Mouse (Mus musculus) telencephalon, adult 2 months (tissue): ENCODE results near the gene Ap1m1.

Experiments used
- DNase-seq: peaks from one replicate; pipeline ENCODE4 v3.0.0-alpha.2; 2011; ENCODE audit warnings: low read depth, low spot score

The Ap1m1 gene

DNA sequence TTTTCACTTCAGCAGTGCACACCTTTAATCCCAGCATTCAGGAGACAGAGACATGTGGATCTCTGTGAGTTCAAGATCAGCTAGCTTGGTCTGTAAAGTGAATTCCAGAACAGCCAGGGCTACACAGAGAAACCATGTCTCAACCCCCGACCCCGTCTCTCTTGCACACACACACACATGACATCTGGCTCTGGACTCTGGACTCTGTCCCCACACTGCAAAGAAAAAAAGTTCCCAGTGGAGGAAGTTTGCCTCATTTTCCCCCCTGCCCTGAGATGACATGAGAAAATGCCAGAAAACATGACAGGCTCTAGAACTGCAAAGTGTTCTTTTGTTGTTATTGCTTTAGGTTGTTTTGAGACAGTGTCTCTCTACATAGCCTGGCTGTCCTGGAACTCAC lies 20.0 kb downstream of the Ap1m1 start:
- no peak for DNase-seq

DNA sequence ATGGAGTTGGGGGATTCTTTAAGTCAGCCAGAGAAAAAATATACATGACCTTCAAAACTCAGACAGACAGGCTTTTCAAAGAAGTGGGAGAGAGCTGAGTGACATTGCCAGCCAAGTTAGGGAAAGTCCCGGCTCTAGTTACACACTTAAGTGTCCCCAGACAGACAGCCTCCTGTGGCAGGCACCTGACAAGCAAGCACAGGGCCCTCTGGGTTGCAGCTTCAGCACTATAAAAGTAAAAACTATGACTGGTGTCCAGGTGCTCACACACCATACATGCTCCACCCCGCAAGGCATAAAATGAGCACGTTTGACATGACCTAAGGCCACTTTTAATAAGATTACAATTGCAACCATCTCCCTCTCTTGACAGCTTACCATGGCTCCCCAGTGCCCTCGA lies 20.8 kb downstream of the Ap1m1 start:
- DNase-seq = no peak

DNA sequence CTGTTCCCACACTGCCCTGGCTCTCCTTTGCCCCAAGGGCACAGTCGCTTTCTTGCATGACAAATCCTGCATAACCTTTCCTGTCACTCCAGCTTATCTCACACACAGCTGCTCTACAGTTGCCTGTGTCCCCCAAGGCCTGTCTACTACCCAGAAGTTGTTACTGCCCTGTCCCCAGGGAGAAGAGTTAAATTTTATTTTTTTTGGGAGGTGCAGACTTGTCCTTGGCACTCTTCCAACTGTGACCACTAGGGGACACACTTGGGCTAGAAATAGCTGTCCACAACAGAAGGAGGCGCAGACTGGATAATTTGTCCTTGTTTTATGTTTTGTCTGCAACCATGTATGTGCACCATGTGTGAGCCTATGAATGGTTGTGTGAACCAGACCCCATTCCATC lies 21.2 kb downstream of the Ap1m1 start:
- peak; percentile 21 for DNase-seq

DNA sequence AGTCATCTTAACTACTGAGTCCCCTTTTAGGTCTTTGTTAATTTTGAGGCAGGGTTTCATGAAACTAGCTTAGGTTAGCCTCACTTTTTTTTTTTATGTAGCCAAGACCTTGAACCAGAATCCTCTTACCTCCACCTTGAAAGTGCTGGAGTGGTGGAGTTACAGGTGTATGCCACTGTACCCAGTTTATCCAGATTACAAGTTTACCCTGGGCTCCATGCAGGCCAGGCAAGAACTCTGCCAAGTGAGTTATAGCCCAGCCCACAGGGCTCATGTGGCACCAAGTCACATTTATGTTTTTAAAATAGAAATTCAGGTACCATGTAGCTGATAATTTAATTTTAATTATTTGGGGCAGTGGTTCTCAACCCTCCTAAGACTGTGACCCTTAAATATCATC lies 21.6 kb downstream of the Ap1m1 start:
- DNase-seq = no peak

DNA sequence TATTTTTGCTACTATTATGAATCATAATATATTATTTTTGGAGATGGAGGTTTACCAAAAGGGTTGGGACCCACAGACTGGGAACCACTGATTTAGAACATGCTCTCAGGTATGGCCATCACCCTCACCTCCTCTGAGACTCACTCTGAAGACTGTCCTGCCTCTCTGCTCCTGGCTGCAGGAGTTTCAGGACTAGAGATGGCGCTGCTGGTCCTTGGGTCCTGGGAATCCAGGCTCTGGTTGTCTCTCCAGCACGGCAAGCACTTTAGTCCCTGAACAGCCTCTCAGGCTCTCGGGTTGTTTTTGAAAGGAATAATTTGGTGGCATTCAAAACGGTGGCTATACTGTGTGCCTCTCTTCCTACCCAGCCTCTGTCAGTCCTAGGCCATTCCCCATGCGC lies 22.1 kb downstream of the Ap1m1 start:
- no peak for DNase-seq

DNA sequence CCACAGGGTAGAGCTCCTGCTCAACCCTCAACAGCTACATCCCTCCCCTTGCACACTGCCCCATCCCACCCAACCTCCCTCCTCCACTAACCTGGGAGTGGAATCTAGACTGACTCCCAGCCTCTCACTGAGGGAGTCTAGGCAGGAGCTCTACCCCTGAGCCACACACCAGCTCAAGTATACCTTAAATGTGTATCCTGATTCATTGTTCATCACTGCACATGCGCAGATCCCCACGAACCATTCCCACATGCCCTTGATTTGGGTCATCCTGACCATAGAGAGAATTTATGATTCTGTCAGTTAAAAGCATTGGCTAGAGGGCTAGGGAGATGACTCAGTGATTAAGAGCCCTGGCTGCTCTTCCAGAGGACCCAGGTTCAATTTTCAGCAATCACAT lies 22.9 kb downstream of the Ap1m1 start:
- no peak for DNase-seq

DNA sequence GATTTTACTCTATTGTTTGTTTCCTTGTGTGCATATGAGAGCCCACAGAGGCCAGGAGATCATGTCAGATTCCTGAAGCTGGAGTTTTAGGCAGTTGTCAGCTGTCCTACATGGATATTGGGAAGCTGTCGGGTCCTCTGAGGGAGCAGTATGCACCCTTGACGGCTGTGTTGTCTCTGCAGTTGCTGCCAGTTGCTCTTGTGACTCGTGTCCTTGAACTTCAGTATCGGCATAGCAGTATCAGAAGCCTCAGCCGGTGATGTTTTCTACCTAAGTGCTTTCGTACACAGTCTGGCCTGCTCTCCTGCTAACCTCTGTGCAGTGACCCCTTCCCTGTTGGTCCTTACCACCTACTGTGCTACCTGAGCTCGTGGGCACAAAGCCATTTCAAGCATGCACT lies 23.6 kb downstream of the Ap1m1 start:
- DNase-seq = no peak

DNA sequence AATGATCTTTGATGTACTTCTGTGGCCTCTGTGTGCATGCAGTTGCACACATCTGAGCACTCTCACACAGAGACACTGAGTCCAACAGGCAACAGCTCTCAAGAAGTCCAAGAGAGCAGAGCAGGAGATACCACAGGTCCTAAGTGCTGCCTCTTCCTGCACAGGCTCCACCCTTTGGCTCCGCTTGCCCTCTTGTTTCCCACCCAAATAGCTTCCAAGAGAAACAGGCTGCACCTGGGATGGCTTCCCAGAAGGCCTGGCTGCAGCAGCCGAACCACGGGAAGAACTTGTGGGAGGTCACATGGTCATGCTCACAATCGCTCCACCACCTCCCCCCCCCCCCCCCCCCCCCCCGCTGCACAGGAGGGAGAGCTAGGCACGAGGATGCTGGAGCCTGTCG lies 25.5 kb downstream of the Ap1m1 start:
- DNase-seq = no peak

- no peak for DNase-seq
Observed at GRCm38 (mm10) chr8:72266671-72267070, 26.9 kb downstream of the Ap1m1 start.

DNA sequence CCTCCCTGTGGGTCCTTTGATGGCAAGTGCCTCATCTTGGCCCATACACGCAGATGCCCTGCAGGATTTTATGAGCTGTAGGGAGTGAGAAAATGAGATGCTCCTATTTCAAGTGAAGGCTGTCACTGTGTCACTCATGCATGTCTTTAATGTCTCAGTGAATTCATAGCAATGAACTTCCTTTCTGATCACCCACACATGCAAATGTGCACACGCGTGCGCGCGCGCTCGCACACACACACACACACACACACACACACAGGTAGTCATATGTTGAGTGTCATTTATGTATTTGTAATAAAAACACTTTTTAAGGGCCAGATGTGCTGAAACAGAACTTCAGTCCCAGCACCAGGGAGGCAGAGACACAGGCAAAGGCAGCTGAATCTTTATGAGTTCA lies 27.3 kb downstream of the Ap1m1 start:
- DNase-seq = no peak

- no peak for DNase-seq
Observed at GRCm38 (mm10) chr8:72268356-72268755, 28.5 kb downstream of the Ap1m1 start.

DNA sequence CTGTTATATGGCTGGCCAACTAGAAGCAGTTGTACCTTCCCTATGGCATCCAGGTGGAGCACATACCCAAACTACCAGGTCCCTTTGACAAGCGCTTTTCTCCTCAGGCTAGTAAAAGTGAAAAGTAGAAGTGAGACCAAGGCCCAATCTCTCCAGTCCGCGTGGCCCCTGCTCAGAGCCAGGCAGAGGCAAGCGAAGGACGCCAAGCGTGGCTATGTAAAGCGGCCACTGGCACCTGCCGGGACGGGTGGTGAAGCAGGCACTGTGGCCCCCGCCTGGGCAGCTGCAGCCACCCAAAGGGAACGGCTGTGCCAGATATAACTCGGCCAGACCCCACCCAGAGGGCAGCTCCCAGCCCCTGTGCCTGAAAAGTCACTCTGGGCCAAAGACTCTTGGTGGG lies 30.8 kb downstream of the Ap1m1 start:
- no peak for DNase-seq

DNA sequence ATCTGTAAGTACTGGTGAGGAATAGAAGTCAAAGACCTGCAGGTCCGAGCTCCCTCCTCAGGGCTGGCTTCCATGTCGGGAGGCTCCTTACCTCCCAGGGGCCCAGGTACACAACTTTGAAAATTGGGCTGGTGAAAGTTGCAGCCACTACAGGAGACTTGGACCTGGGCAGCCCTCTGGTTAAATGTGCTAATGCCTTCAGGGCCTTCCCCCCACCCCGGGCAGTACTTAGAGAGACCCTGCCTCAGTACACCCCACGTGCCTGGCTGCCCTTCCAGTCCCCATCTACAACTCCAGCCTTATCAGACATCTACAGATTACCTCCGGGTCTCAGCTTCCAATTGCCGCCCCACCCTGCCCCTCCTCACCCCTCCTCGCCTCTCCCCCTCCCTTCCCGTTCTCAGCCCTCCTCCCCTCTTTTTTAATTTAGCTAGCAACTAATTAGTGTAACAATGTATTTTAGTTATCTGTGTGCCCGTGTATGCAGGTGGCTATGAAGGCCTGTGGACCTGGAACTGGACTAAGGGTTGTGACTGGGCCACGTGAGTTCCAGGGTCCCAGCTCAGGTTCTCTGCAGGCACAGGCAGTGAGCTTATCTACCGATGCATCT lies 31.3 kb downstream of the Ap1m1 start:
- no peak for DNase-seq

DNA sequence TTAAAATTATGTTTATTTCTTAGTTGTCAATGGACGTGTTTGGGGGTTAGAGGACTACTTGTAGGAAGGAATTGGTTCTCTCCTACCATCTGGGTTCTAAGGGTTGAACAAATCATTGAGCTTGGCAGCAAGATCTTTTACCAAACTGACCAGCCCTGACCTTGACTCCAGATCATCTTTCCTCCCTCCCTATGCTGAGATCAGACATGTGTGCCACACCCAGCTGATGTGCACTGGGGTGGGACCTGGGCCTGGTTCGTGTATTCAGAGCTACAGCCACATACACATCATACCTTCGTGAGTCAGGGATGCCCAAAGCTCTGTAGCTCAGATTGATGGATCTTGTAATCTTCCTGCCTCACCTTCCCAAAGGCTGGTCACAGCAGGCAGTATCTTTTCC lies 31.9 kb downstream of the Ap1m1 start:
- no peak for DNase-seq

GRCm38 (mm10) chr8:72272361-72272760 lies 32.5 kb downstream of the Ap1m1 start:
- peak; percentile 18 for DNase-seq

- no peak for DNase-seq
Observed at GRCm38 (mm10) chr8:72273111-72273770, 33.4 kb downstream of the Ap1m1 start.

- DNase-seq = no peak
Observed at GRCm38 (mm10) chr8:72273807-72274206, 34.0 kb downstream of the Ap1m1 start.

- DNase-seq = no peak
Observed at GRCm38 (mm10) chr8:72277244-72277643, 37.4 kb downstream of the Ap1m1 start.

DNA sequence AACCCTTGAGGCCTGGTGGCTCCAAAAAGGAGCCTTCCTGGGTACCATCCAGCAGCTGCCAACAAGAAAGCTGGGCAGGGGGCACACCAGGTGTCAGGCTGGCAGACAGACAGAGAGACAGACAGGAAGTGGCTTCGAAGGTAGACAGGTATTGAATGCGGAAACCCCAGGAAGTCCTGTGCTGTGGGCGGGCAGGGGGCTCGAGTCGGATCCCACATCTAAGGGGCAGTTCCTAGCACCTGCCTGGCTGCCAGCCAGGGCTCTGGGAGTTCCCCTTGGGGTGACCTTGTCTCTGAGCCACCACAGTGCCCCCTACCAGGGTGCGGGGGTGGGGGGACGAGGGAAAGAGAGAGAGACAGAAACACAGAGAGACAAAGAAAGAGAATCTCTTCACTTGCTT lies 39.3 kb downstream of the Ap1m1 start:
- DNase-seq = no peak

DNA sequence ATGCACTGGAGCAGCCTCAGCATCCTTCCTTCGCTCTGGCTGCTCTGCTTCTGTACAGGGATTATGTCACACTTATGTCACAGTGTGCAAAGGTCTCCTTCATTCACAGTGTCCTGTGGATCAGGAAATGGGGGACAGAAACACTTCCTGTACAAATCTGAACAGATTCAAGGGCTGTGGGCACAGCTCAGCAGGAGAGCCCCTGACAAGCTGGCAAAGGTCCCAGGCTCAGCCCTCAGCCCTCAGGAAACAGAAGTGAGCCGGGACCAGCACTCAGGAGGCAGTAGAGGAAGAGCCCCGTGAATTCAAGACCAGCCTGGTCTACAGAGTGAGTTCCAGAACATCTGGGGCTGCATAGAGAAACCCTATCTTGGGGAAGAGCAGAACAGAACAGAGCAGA lies 41.8 kb downstream of the Ap1m1 start:
- DNase-seq = no peak

DNA sequence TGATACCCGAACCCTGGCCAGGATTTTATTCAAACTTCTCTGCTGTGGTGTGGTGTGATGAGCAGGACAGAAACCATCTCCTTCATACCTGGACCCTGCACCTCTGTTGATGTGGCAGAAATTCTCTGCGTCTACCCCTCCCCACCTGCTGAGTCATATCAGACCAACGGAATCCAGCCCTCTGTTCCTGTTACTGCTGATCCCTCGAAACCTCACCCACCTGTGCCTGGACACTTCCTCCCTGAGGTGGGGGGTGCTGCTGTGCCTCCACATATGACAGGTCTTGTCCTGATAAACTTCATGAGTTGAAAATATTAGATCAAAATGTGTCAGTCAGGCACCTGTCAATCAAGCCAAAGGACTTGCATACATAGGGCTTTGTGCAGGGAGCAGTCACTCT lies 45.5 kb downstream of the Ap1m1 start:
- DNase-seq = no peak

DNA sequence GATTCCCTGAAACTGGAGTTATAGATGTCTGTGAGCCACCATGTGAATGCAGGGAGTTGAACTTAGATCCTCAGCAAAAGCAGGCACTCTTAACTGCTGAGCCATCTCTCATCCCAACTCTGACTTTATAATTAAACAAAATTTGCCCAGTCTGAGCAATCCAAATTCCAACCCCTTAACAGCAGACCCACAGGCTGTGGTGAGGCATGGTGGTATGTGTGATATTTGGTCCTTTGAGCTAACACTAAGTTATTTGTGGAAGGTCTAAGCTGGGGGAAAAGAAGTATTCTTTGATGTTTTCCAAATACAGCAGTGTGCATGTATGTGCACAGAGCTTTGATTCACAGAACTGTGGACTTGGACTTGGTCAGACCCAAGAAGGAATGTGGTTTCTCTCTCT lies 49.2 kb downstream of the Ap1m1 start:
- DNase-seq = no peak

GRCm38 (mm10) chr8:72291104-72291503 lies 51.3 kb downstream of the Ap1m1 start:
- no peak for DNase-seq

- no peak for DNase-seq
Observed at GRCm38 (mm10) chr8:72293309-72293708, 53.5 kb downstream of the Ap1m1 start.
